Mouse (Mus musculus) forebrain, embryonic 10.5 days (tissue): ENCODE data around the gene Senp5. TPM values are rescaled to one million over a fixed set of nuclear protein-coding genes. Genes with fewer than 3 reads are reported as not detected.
"Not testable (repeated sequence)": the region's sequence is repeated elsewhere in the genome, so short reads cannot be mapped to it uniquely, and the experiment has no call there.

ENCODE experiments used
- DNase-seq: peaks from one replicate; pipeline ENCODE4 v3.0.0-alpha.2; 2017; ENCODE audit warnings: low spot score; ENCODE audit errors: extremely low spot score
- H3K27ac ChIP-seq: fragments of 300-500 bp; sonication (generic); 2 replicates; pipeline ENCODE4 v1.5.1; 2016; ENCODE audit warnings: mild to moderate bottlenecking
- H3K27me3 ChIP-seq: fragments of 300-500 bp; sonication (generic); 2 replicates; pipeline ENCODE4 v1.6.1; 2016; ENCODE audit warnings: mild to moderate bottlenecking; ENCODE audit not compliant: poor library complexity, severe bottlenecking
- H3K36me3 ChIP-seq: fragments of 300-500 bp; sonication (generic); replicated peaks from 2 replicates; pipeline ENCODE4 v1.6.1; 2016; ENCODE audit warnings: mild to moderate bottlenecking, moderate library complexity
- H3K4me1 ChIP-seq: fragments of 300-500 bp; sonication (generic); 2 replicates; pipeline ENCODE4 v1.6.1; 2016
- H3K4me3 ChIP-seq: fragments of 300-500 bp; sonication (generic); 2 replicates; pipeline ENCODE4 v1.5.1; 2016; ENCODE audit warnings: mild to moderate bottlenecking, moderate library complexity
- H3K9me3 ChIP-seq: fragments of 300-500 bp; sonication (generic); 2 replicates; pipeline ENCODE4 v1.6.1; 2016; ENCODE audit warnings: mild to moderate bottlenecking, moderate library complexity
- WGBS: fragments of 180-500 bp; shearing (Covaris S2); methylation state at CpG from one replicate; pipeline ENCODE4 v1.1.7; 2016; 5-methylcytosine and 5-hydroxymethylcytosine counted together
- polyA plus RNA-seq: library from polyadenylated mRNA; unstranded; fragments of >200 nt; fragmentation: Nextera tagmentation; extraction: Ambion mirVana; gene quantifications from 2 replicates; pipeline ENCODE4 v1.2.1, GENCODE M21; 2016

Senp5 gene
- polyA plus RNA-seq, 1 experiment from 2014 or later = 21.0 TPM

DNA sequence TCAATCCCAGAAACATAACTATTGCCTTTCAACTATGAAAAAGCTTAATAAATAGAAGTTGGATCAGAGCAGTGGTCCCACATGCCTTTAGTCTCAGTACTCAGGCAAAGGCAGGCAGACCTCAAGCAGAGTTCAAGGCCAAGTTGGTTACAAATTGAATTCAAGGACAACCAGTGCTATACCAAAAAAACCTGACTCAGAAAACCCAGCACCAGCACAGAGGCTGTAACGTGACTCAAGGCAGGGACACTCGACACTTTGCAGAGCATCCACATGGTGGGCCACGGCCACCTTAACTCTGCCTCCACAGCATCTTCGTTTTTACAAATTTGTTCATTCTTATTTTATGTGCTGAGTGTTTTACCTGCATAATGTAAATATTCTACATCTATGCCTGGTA is 27.8 kb downstream of the Senp5 start:
- Histone ChIP-seq H3K27ac (no peak overlapping the region), H3K36me3 (peaks cover 88% of the 10 kb centered on the region), H3K4me3 (no peak overlapping the region), H3K27me3 (no peaks in the 10 kb centered on the region), H3K9me3 (no peaks in the 10 kb centered on the region), H3K4me1 (no peaks in the 10 kb centered on the region)
- DNase-seq = no peak
- 97% methylated on average over 4 of the region's 4 CpGs for WGBS

DNA sequence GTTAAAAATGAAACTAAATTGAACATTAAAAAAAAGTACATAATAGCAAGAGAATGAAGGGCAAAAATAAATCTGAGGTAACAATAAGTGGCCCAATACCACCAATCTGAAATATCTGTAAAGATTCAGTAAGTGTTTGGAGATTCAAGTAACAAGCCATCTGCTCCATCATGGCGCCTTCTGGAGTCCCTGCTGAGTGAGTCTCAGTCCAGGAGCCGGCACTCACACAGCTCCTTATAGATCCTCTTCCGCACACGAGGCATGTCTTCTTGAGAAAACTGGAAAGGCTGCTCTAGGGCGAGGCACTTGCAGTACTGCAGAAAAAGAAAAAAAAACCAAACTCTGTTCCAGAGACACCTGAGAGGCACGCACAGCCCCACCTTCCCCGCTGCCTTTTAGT is 39.9 kb downstream of the Senp5 start:
- WGBS = 91% methylated on average over 7 of the region's 7 CpGs
- DNase-seq = no peak
- H3K27me3 ChIP-seq = no peaks in the 10 kb centered on the region
- peaks cover 98% of the 10 kb centered on the region for H3K36me3 ChIP-seq
- H3K4me3 ChIP-seq = no peak overlapping the region
- no peaks in the 10 kb centered on the region for H3K9me3 ChIP-seq
- H3K27ac ChIP-seq = no peak overlapping the region
- H3K4me1 ChIP-seq = no peaks in the 10 kb centered on the region

DNA sequence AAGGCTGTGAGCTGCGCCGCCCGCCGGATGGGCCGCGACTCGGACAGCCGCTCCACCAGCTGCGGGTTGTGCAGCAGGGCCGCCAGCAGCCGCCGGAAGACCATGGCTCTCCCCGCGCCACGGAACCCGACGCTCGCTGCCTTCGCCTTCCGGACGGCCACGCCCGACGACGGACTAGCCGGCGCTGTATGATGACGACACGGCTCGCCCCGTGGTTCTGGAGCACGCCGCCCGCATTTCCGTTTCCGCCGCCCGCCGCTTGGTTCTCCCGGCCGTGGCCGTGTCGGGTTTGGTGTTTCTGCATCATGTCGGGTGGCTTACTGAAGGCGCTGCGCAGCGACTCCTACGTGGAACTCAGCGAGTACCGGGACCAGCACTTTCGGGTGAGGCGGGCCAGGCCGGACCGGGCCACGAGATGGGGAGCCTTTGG is 54.7 kb downstream of the Senp5 start, which contains the start of the genes 0610012G03Rik and Ncbp2:
Gene 0610012G03Rik (minus strand): TSS at position 150 of the 430 bp plus-strand sequence.
Gene Ncbp2 (plus strand): TSS at position 169 of the 430 bp plus-strand sequence.
- peak within 1 kb of the TSS; percentile 92 for H3K27ac ChIP-seq
- peaks cover 53% of the 10 kb centered on the region for H3K36me3 ChIP-seq
- peaks cover 49% of the 10 kb centered on the region for H3K4me1 ChIP-seq
- no peaks in the 10 kb centered on the region for H3K9me3 ChIP-seq
- under 1% methylated on average over 55 of the region's 55 CpGs for WGBS
- peak within 1 kb of the TSS; percentile 88 for H3K4me3 ChIP-seq
- H3K27me3 ChIP-seq = no peaks in the 10 kb centered on the region
- peak; percentile 97 for DNase-seq

DNA sequence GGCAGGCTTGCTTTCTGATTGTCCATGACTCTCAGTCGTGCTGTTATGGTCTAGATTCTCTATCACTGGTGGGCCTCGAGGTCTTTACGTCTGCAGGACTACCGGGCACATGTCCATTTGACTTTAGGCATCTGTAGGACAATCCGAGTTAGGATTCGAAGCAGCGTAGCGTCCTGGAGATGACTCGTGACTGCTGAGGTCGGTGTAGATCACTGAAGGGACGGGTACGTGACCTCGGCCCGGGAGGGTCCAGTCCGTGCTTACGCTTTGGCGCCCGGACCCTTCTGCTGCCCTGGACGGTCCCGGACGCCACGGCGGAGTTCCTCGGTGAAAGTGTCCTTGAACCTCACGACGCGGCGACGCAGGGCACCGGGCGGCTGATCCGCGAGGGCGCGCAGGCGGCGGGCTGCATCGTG is 55.2 kb downstream of the Senp5 start:
- Histone ChIP-seq H3K9me3 (no peaks in the 10 kb centered on the region), H3K27me3 (no peaks in the 10 kb centered on the region), H3K27ac (peak overlapping the region; percentile 92), H3K36me3 (peaks cover 51% of the 10 kb centered on the region), H3K4me1 (peaks cover 49% of the 10 kb centered on the region), H3K4me3 (peak overlapping the region; percentile 88)
- WGBS = under 1% methylated on average over 38 of the region's 38 CpGs
- DNase-seq = no peak

DNA sequence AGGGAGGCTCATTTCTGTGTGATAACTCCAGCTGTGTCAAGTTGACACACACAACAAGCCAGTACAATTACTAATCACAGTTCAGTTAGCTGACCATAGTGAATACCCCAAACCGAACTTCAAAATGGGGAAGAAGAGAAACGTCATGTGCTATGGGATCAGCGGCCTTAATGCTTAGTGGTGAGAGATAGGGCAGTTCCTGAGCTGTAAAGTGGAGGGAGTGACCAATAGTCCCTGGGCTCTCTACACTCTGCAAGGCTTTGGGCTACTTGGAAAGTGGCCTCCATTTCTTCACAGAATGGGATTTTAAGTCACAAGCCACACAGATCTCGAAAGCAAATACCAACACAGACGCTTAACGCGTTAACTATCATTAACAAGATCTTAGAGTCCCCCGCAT is 55.8 kb downstream of the Senp5 start:
- Histone ChIP-seq H3K27ac (peak overlapping the region; percentile 92), H3K36me3 (peaks cover 45% of the 10 kb centered on the region), H3K4me1 (peaks cover 49% of the 10 kb centered on the region), H3K9me3 (no peaks in the 10 kb centered on the region), H3K4me3 (peak overlapping the region; percentile 88), H3K27me3 (no peaks in the 10 kb centered on the region)
- no peak for DNase-seq
- 37% methylated on average over 8 of the region's 8 CpGs for WGBS

DNA sequence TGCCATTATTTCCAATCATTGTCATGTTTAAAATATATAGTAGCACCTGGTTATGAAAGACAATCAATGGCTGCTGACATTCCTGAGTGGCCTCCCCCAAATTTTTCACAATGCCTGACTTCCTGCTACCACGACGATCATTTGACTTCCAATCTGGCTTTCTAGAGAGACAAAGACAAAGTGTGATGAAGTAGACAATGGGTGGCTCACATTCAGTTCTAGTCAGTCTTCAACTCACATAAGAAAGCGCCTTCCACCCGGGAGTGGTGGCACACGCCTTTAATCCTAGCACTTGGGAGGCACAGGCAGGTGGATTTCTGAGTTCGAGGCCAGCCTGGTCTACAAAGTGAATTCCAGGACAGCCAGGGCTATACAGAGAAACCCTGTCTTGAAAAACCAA is 57.1 kb downstream of the Senp5 start:
- Histone ChIP-seq H3K36me3 (peaks cover 32% of the 10 kb centered on the region), H3K4me1 (peaks cover 49% of the 10 kb centered on the region), H3K4me3 (peak overlapping the region; percentile 88; the same call in 1 of the 2 replicates)
- DNase-seq, H3K27me3 ChIP-seq, H3K27ac ChIP-seq, H3K9me3 ChIP-seq: not testable (repeated sequence)
- 89% methylated on average over 6 of the region's 6 CpGs for WGBS

DNA sequence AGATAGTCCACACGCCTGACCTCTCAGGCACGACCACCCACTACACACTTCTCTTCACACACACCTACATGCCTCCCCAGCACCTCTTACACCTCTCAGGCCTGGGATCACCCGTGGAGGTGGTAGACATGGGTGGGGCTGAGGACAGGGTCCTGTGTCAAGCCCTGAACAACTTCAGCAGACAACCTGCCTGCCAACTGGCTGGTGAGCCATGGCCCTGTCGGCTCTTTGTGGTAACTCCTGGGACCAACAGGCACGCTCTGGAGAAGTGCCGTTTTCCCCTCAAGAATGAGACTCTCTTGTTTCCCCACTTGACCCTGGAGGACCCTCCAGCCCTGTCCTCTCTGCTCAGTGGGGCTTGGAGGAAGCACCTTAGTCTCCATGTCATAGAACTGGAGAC is 57.7 kb downstream of the Senp5 start:
- DNase-seq = no peak
- Histone ChIP-seq H3K4me1 (peaks cover 49% of the 10 kb centered on the region), H3K4me3 (no peak overlapping the region), H3K27ac (no peak overlapping the region), H3K9me3 (no peaks in the 10 kb centered on the region), H3K27me3 (no peaks in the 10 kb centered on the region), H3K36me3 (peaks cover 25% of the 10 kb centered on the region)
- 91% methylated on average over 6 of the region's 6 CpGs for WGBS

DNA sequence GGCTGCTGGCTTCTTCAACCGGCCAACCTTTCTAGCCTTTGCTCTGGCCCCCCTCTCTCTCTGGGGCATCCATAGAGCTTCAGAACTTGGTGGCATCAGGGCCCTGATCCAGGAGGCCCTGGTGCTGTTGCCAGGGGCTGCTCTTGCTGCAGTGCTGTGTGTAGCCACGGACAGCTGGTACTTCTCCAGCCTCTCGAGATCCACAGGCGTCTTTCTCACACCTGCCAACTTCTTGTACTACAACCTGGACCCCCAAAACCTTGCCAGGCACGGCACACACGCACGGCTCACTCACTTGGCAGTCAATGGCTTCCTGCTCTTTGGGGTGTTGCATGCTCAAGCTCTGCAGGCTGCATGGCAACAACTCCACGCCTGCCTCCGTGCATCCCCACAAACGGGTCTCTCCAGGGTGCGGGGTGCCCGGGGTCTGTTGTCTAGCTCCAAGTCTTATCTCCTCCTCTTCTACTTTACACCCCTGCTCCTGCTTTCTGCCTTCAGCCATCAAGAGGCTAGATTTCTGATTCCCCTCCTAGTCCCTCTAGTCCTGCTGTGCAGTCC is 58.3 kb downstream of the Senp5 start:
- 86% methylated on average over 12 of the region's 12 CpGs for WGBS
- Histone ChIP-seq H3K4me3 (no peak overlapping the region), H3K4me1 (peaks cover 47% of the 10 kb centered on the region), H3K27me3 (no peaks in the 10 kb centered on the region), H3K9me3 (no peaks in the 10 kb centered on the region), H3K27ac (no peak overlapping the region), H3K36me3 (peaks cover 21% of the 10 kb centered on the region)
- no peak for DNase-seq

DNA sequence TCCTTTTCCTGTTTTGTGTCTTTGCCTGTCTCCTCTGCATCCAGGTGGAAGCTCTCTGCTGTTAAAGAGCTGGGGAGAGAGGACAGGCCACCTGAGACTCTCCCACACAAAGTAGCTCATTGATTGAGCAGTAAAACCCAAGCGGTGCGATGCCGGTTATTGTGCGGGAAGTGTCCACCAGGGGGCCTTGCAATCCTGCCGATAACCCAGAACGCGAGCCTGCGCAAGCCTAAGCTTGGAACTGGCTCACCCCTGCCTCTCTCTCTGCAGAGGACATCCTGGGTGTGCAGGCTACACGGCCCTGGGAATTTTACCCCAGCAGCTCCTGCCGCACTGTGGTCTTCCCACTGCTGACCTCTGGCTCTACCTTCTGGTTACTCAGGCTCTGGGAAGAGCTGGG is 59.1 kb downstream of the Senp5 start:
- Histone ChIP-seq H3K27ac (0 out of 2 replicates have a peak overlapping the region, but pooled peaks have one; percentile 26), H3K27me3 (no peaks in the 10 kb centered on the region), H3K36me3 (peaks cover 21% of the 10 kb centered on the region), H3K4me1 (peaks cover 39% of the 10 kb centered on the region), H3K9me3 (no peaks in the 10 kb centered on the region), H3K4me3 (0 out of 2 replicates have a peak overlapping the region, but pooled peaks have one; percentile 1)
- 7% methylated on average over 10 of the region's 10 CpGs for WGBS
- peak; percentile 71 for DNase-seq

DNA sequence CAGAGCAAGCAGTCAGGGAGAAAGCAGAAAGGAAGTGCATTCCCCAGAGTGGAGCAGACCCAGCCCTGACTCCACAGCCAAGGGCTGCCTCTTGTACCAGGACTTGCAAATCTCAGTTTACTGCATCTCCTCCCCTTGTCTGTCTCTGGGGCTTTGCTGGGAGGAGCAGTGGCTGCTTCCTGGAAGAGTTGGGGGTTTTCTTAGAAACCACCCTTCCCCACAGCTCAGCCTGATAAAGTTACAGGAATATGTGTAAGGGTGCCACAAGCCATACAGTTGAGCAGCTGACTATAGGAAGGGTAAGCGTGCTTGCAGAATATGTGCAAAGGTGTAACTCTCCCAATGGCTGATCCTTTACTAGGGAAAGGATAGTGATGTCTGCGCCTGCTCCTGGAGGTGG is 62.5 kb downstream of the Senp5 start:
- WGBS = 64% methylated on average over 2 of the region's 2 CpGs
- Histone ChIP-seq H3K4me3 (no peak overlapping the region), H3K9me3 (no peaks in the 10 kb centered on the region), H3K27ac (no peak overlapping the region), H3K4me1 (peaks cover 17% of the 10 kb centered on the region), H3K27me3 (peaks cover 17% of the 10 kb centered on the region), H3K36me3 (peaks cover 14% of the 10 kb centered on the region)
- DNase-seq = no peak

DNA sequence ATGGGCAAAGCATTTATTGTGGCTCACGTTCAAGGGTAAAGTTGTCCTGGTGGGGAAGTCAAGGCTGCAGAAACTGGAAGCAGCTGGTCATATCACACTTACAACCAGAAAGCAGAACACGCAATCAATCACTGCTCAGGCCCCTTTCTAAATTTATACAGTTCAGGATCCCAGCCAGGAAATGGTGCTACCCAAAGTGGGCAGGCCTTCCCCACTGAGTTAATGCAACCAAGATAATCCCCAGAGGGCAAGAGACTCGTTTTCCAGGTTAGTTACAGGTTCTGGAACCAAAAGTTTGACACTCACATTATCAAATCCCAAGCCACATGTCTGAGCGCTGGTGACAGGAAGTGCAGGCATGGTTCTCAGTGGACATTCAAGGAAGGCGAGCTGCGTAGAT is 64.2 kb downstream of the Senp5 start:
- no peak overlapping the region for H3K4me3 ChIP-seq
- no peak for DNase-seq
- peaks cover 20% of the 10 kb centered on the region for H3K4me1 ChIP-seq
- no peaks in the 10 kb centered on the region for H3K9me3 ChIP-seq
- H3K36me3 ChIP-seq = no peaks in the 10 kb centered on the region
- H3K27ac ChIP-seq = no peak overlapping the region
- WGBS = 78% methylated on average over 6 of the region's 6 CpGs
- peaks cover 34% of the 10 kb centered on the region for H3K27me3 ChIP-seq

DNA sequence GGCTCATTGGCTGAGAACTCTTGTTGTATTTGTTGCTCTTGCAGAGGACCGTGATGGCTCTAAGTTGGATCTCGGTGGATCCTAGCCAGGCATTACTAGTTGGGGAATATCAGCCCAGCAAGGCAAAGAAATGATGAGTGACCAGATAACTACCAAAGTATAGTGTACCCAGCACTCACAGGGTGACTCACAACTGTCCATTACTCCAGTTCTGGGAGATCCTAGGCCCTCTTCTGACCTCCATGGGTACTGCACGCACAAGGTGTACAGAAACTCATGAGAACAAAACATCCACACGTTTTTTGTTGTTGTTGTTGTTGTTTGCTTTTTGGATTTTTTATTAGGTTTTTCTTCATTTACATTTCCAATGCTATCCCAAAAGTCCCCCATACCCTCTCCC is 66.5 kb downstream of the Senp5 start:
- Histone ChIP-seq H3K36me3 (no peaks in the 10 kb centered on the region), H3K9me3 (no peaks in the 10 kb centered on the region), H3K4me3 (no peak overlapping the region), H3K4me1 (peaks cover 42% of the 10 kb centered on the region), H3K27me3 (peaks cover 56% of the 10 kb centered on the region), H3K27ac (no peak overlapping the region)
- DNase-seq = no peak
- WGBS = 88% methylated on average over 4 of the region's 4 CpGs

DNA sequence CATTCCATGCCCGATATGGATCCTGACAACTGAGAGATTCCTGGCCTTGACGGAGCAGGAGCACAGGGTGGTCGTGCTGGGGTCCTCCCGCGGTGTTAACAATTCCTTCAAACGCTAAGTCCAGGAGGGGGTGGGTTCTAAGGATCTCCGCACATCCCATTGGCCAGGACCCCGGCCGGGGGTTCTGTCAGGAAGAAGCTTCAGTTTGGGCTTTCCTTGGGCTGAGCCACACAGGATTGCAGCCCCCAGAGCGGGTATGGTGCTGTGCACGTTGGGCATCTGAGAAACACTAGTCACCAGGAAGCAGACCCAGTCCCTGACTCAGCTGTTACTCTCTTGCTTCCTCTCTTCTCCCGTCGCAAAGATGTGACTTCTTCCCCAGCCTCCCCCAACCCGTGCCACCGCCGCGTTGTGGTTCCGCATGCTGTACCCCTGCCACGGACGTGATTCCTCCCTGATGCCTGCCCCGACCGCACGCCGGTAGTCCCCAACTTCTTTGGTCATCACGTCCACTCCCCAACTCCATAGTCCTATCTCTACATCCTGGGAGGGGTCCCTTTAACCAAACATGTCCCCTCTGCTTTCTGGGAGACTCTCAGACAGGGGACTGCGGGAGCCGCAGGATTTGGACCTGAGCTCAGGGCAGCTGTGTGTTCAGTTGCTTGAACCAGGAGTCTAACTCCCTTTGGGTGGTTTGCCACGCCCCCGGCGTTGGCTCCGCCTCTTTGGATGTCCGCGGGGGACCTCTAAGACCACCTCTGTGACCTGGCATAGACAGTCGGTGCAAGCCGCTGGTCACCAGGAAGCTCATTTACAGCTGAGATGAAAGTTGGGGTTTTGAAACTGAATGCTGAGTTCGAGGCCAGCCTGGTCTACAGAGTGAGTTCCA is 67.8 kb downstream of the Senp5 start:
- no peak overlapping the region for H3K27ac ChIP-seq
- peak; percentile 49 for DNase-seq
- no peaks in the 10 kb centered on the region for H3K36me3 ChIP-seq
- H3K4me1 ChIP-seq = peaks cover 48% of the 10 kb centered on the region
- H3K4me3 ChIP-seq = peak overlapping the region; percentile 57
- no peaks in the 10 kb centered on the region for H3K9me3 ChIP-seq
- H3K27me3 ChIP-seq = peaks cover 68% of the 10 kb centered on the region
- whole genome bisulfite sequencing = 4% methylated on average over 36 of the region's 36 CpGs
